Mouse (Mus musculus) limb, embryonic 14.5 days (tissue): Measurements from ENCODE around the gene Kcna7. TPM values are rescaled to one million over a fixed set of nuclear protein-coding genes. Genes with fewer than 3 reads are reported as not detected.
A peak's percentile ranks its signal among the peaks of the same experiment; 100 is the strongest.
"Not testable (repeated sequence)": the region's sequence is repeated elsewhere in the genome, so short reads cannot be mapped to it uniquely, and the experiment has no call there.

Source experiments
- ATAC-seq: fragments of 200-750 bp; cut with Nextera tagmentation; 2 replicates; pipeline ENCODE4 v1.8.0; 2017; ENCODE audit warnings: low read depth, moderate number of reproducible peaks, moderate TSS enrichment; ENCODE audit not compliant: low FRiP score
- DNase-seq: peaks from one replicate; pipeline ENCODE4 v3.0.0-alpha.2; 2015; ENCODE audit warnings: low spot score
- H3K27ac ChIP-seq: fragments of 300-500 bp; sonication (generic); replicated peaks from 2 replicates; pipeline ENCODE4 v1.5.1; 2014; ENCODE audit warnings: low read depth, mild to moderate bottlenecking, low read length, moderate library complexity, mixed read lengths
- H3K27me3 ChIP-seq: fragments of 300-500 bp; sonication (generic); 2 replicates; pipeline ENCODE4 v1.6.1; 2014; ENCODE audit warnings: low read length, mixed read lengths; ENCODE audit not compliant: control insufficient read depth, insufficient read depth
- H3K36me3 ChIP-seq: fragments of 300-500 bp; sonication (generic); 2 replicates; pipeline ENCODE4 v1.6.1; 2014; ENCODE audit warnings: mild to moderate bottlenecking, low read length, moderate library complexity, mixed read lengths; ENCODE audit not compliant: control insufficient read depth, insufficient read depth
- H3K4me1 ChIP-seq: fragments of 300-500 bp; sonication (generic); 2 replicates; pipeline ENCODE4 v1.6.1; 2014; ENCODE audit warnings: antibody characterized with exemption, low read length, mixed read lengths; ENCODE audit not compliant: control insufficient read depth, insufficient read depth
- H3K4me2 ChIP-seq: fragments of 300-500 bp; sonication (generic); replicated peaks from 2 replicates; pipeline ENCODE4 v1.6.1; 2014; ENCODE audit warnings: low read depth, mild to moderate bottlenecking, low read length, moderate library complexity; ENCODE audit not compliant: severe bottlenecking
- H3K4me3 ChIP-seq: fragments of 300-500 bp; sonication (generic); replicated peaks from 2 replicates; pipeline ENCODE4 v1.5.1; 2014; ENCODE audit warnings: low read length
- H3K9ac ChIP-seq: fragments of 300-500 bp; sonication (generic); 2 replicates; pipeline ENCODE4 v1.6.1; 2014; ENCODE audit warnings: mild to moderate bottlenecking, low read depth, low read length, moderate library complexity; ENCODE audit not compliant: severe bottlenecking
- H3K9me3 ChIP-seq: fragments of 300-500 bp; sonication (generic); 2 replicates; pipeline ENCODE4 v1.6.1; 2016; ENCODE audit warnings: low read length; ENCODE audit not compliant: control insufficient read depth
- POLR2A ChIP-seq: fragments of 200-500 bp; IDR thresholded peaks from 2 replicates; pipeline ENCODE4 v1.8.0; 2012; ENCODE audit warnings: inconsistent platforms, mild to moderate bottlenecking, moderate library complexity, borderline replicate concordance; ENCODE audit not compliant: insufficient read depth, insufficient read length; ENCODE audit errors: extremely low read depth
- WGBS: fragments of 180-500 bp; shearing (Covaris S2); extraction: QIAGEN DNeasy Blood & Tissue Kit; methylation state at CpG from one replicate; pipeline ENCODE4 v1.1.7; 2014; 5-methylcytosine and 5-hydroxymethylcytosine counted together
- polyA plus RNA-seq, 2 experiments: library from polyadenylated mRNA; depleted of rRNA in 1 of 2; stranded (reverse) in 1 of 2; unstranded in 1 of 2; fragments of >200 nt; fragmentation: Nextera tagmentation in 1 of 2; extraction: Ambion mirVana in 1 of 2; gene quantifications; 2 replicates each; pipeline versions ENCODE4 v1.2.1 to v1.2.3; 2012 to 2014

Kcna7 gene
- polyA plus RNA-seq (2012; rRNA removed), result 0.10 TPM in 2 replicates
- 0.11 TPM in 1 of 2 replicates, not detected in the other for polyA plus RNA-seq (2014; fragmentation: Nextera tagmentation; extraction: Ambion mirVana)

- no peak within 1 kb of the TSS for H3K27ac ChIP-seq
- DNase-seq (peak; percentile 40), ATAC-seq (0 out of 2 replicates have a peak, but pooled peaks have one; percentile 61)
- WGBS, result 11% methylated on average over 28 of the region's 28 CpGs
- peak within 1 kb of the TSS; percentile 22; the same call in 1 of the 2 replicates for H3K9ac ChIP-seq
- no peaks in the 10 kb centered on the region for H3K36me3 ChIP-seq
- H3K27me3 ChIP-seq, result peaks cover 36% of the 10 kb centered on the region
- peak within 1 kb of the TSS; percentile 42 for H3K4me3 ChIP-seq
- H3K9me3 ChIP-seq, result no peaks in the 10 kb centered on the region
- no peak for TF ChIP-seq POLR2A
- peak within 1 kb of the TSS; percentile 61 for H3K4me2 ChIP-seq
- H3K4me1 ChIP-seq, result peaks cover 3% of the 10 kb centered on the region; the same call in 1 of the 2 replicates
Measured at GRCm38 (mm10) chr7:45405091-45406075, at the start of gene Kcna7. Gene Kcna7, plus strand, starts transcription at chr7:45405653.

- H3K27me3 ChIP-seq, result peaks cover 12% of the 10 kb centered on the region
- no peak overlapping the region for H3K27ac ChIP-seq
- no peak overlapping the region for H3K4me3 ChIP-seq
- no peak overlapping the region for H3K4me2 ChIP-seq
- 61% methylated on average over 13 of the region's 13 CpGs for WGBS
- no peak for DNase-seq
- H3K36me3 ChIP-seq, result 0 out of 2 replicates have a peak, but pooled peaks cover 3% of the 10 kb centered on the region
- ATAC-seq, result no peak
- H3K9ac ChIP-seq, result no peak overlapping the region
- no peaks in the 10 kb centered on the region for H3K9me3 ChIP-seq
- no peaks in the 10 kb centered on the region for H3K4me1 ChIP-seq
- TF ChIP-seq POLR2A, result no peak
Measured at GRCm38 (mm10) chr7:45356087-45356486, 49.4 kb upstream of the Kcna7 start.

DNA sequence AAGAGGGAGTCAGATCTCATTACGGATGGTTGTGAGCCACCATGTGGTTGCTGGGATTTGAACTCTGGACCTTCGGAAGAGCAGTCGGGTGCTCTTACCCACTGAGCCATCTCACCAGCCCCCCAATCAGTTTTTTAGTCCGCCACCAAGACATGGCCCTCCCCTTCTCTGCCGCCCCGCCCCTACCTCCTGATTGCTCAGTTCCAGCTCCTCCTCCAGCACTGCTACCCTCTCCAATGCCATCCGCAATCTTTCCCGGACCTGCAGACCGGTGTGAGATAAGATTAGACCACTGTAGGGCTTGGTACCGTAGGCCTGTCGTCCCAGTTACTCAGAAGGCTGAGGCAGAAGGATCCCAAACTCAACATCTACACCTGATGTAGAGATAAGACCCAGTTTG is 46.4 kb upstream of the Kcna7 start:
- not testable (repeated sequence) for H3K4me1 ChIP-seq, ATAC-seq, DNase-seq, H3K4me3 ChIP-seq, H3K4me2 ChIP-seq, H3K9ac ChIP-seq, H3K9me3 ChIP-seq, H3K36me3 ChIP-seq, H3K27ac ChIP-seq
- WGBS, result 56% methylated on average over 10 of the region's 11 CpGs
- peaks cover 40% of the 10 kb centered on the region for H3K27me3 ChIP-seq

- no peak for TF ChIP-seq POLR2A
- DNase-seq (no peak), ATAC-seq (no peak)
- no peaks in the 10 kb centered on the region for H3K36me3 ChIP-seq
- H3K9ac ChIP-seq, result no peak overlapping the region
- 47% methylated on average over 18 of the region's 18 CpGs for WGBS
- no peak overlapping the region for H3K27ac ChIP-seq
- peak overlapping the region; percentile 46; the same call in 1 of the 2 replicates for H3K4me3 ChIP-seq
- H3K4me1 ChIP-seq, result peaks cover 4% of the 10 kb centered on the region; the same call in 1 of the 2 replicates
- peak overlapping the region; percentile 85; the same call in 1 of the 2 replicates for H3K4me2 ChIP-seq
- no peaks in the 10 kb centered on the region for H3K9me3 ChIP-seq
- H3K27me3 ChIP-seq, result peaks cover 53% of the 10 kb centered on the region
Measured at GRCm38 (mm10) chr7:45360404-45361125, 44.9 kb upstream of the Kcna7 start.

- 0 out of 2 replicates have a peak, but pooled peaks have one; percentile 22 for TF ChIP-seq POLR2A
- DNase-seq (peak; percentile 70), ATAC-seq (peak; percentile 80)
- Histone ChIP-seq H3K4me1 (peaks cover 10% of the 10 kb centered on the region), H3K27ac (no peak overlapping the region), H3K4me2 (peak overlapping the region; percentile 85), H3K9me3 (no peaks in the 10 kb centered on the region), H3K9ac (peak overlapping the region; percentile 60), H3K27me3 (peaks cover 59% of the 10 kb centered on the region), H3K4me3 (peak overlapping the region; percentile 46), H3K36me3 (no peaks in the 10 kb centered on the region)
- WGBS, result under 1% methylated on average over 43 of the region's 43 CpGs
Measured at GRCm38 (mm10) chr7:45361243-45361804, 44.1 kb upstream of the Kcna7 start.
